Mouse (Mus musculus): ENCODE results near the gene Spon1. TPM values are rescaled to one million over a fixed set of nuclear protein-coding genes. Genes with fewer than 3 reads are reported as not detected.

Gene Spon1
- total RNA-seq (2023): under 1 TPM; 0.20 to 0.56 TPM

DNA sequence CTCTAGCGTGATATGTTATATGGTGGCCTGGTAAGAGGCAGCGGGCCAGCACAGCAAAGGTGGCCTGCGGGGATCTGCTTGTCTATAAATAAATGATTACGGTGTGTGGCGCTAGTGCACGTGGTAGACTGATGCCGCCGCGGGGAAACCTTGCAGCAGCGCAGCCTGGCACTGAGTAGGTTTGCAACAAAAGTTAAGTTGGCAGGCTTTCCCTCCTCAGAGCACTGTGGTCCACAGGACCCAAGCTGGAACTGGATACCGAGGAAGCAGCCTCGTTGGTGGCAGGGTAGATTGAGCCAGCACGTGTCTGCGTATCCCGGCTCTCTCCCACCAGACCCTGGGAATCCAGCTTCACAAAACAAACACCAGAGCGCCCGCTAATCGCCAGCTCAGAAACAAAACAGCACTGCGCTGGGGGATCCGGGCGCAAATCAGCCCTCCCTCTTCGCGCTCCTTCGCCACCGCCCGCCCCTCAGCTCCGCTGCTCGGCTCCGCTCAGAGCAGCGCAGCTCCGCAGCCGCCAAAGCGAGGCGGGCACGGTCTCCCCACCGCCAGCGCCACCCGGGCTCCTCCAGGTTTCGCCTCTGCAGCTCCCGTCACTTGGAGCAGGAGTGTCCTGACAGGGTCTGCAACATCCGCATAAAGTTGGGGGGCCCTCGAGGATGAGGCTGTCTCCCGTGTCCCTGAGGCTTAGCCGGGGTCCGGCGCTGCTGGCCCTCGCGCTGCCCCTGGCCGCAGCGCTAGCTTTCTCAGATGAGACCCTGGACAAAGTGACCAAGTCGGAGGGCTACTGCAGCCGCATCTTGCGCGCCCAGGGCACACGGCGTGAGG is at the start of gene Spon1:
Gene Spon1 (plus strand): TSS at position 332 of the 831 bp plus-strand sequence.

